Mouse (Mus musculus) yolk sac, embryonic 10.5 days (tissue): ENCODE measurements around the gene Foxn3.

Source experiments
- DNase-seq: peaks from one replicate; pipeline ENCODE4 v3.0.0-alpha.2; 2017; ENCODE audit warnings: low spot score

Gene Foxn3

GRCm38 (mm10) chr12:99169925-99170324 is 393.5 kb downstream of the Foxn3 start:
- no peak for DNase-seq

- DNase-seq: no peak
These were observed 397.3 kb downstream of the Foxn3 start for GRCm38 (mm10) chr12:99166091-99166490.

- DNase-seq: no peak
These were observed 400.1 kb downstream of the Foxn3 start for GRCm38 (mm10) chr12:99163342-99163682.

DNA sequence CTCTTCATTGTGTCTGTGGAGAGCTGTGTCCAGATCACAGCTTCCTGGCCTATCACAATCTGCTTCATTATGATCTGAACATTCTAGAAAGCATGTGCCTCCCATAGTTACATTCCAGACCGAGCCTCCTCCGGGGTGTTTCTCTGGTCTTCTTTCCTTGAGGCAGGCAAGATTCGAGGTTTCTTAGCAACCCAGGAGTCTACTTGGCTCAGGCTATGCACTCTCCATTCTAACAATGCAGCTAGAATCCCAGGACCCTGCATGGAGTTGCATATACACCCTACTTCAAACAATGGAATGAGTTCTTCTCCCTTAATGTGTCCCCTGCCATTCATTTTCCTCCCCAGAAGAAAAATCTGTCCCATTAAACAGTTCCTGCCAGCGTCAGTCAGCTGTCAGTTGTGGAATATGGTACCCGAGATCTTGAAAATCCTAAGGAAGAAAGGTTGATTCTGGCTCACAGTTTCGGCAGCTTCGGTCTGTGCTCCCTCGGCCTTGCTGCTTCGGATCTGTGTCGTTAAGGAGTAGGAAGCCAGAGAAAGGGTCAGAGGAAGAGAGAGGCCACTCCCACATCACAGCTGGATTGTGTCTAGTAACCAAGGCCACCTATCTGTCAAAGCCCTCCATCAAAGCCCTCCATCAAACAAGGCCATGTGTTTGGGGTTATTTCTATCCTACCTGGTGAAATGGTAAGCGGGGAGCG is 400.6 kb downstream of the Foxn3 start:
- no peak for DNase-seq

GRCm38 (mm10) chr12:99162188-99162587 is 401.2 kb downstream of the Foxn3 start:
- no peak for DNase-seq

GRCm38 (mm10) chr12:99160061-99160460 is 403.3 kb downstream of the Foxn3 start:
- DNase-seq: no peak

GRCm38 (mm10) chr12:99155904-99156303 is 407.5 kb downstream of the Foxn3 start:
- DNase-seq: no peak

GRCm38 (mm10) chr12:99154230-99154629 is 409.2 kb downstream of the Foxn3 start:
- DNase-seq: no peak

- no peak for DNase-seq
These were observed 409.7 kb downstream of the Foxn3 start for GRCm38 (mm10) chr12:99153664-99154063.

GRCm38 (mm10) chr12:99150126-99150525 is 413.3 kb downstream of the Foxn3 start:
- peak; percentile 18 for DNase-seq

- DNase-seq: no peak
These were observed 414.2 kb downstream of the Foxn3 start for GRCm38 (mm10) chr12:99149193-99149592.
